Mouse (Mus musculus) thymus, adult 2 months (tissue): ENCODE results near the gene Tbx4. TPM values are rescaled to one million over a fixed set of nuclear protein-coding genes. Genes with fewer than 3 reads are reported as not detected.

Experiments used
- DNase-seq: peaks from one replicate; pipeline ENCODE4 v3.0.0; 2021
- H3K27ac ChIP-seq: fragments of 200-500 bp; 2 replicates; pipeline ENCODE4 v1.5.1; 2012; ENCODE audit warnings: low read length, control low read depth; ENCODE audit not compliant: control insufficient read depth, insufficient read depth
- H3K27me3 ChIP-seq: fragments of 200-500 bp; 2 replicates; pipeline ENCODE4 v1.6.1; 2012; ENCODE audit warnings: mild to moderate bottlenecking, low read length, moderate library complexity, mixed read lengths; ENCODE audit not compliant: control insufficient read depth, insufficient read depth
- H3K36me3 ChIP-seq: fragments of 200-500 bp; 2 replicates; pipeline ENCODE4 v1.6.1; 2012; ENCODE audit warnings: mild to moderate bottlenecking, low read length, moderate library complexity; ENCODE audit not compliant: control insufficient read depth, insufficient read depth
- H3K4me1 ChIP-seq: fragments of 200-500 bp; replicated peaks from 2 replicates; pipeline ENCODE4 v1.6.1; 2012; ENCODE audit warnings: low read length; ENCODE audit not compliant: control insufficient read depth, insufficient read depth
- H3K4me3 ChIP-seq: fragments of 200-500 bp; 2 replicates; pipeline ENCODE4 v1.5.1; 2012; ENCODE audit warnings: mild to moderate bottlenecking, low read length, control low read depth, moderate library complexity; ENCODE audit not compliant: control insufficient read depth, insufficient read depth
- CTCF ChIP-seq: fragments of 200-500 bp; IDR thresholded peaks from 2 replicates; pipeline ENCODE4 v1.5.1; 2012; ENCODE audit warnings: mild to moderate bottlenecking, control low read depth, low read length, moderate library complexity, borderline replicate concordance; ENCODE audit not compliant: control insufficient read depth, poor library complexity, insufficient read depth; ENCODE audit errors: extremely low read depth
- POLR2A ChIP-seq: fragments of 200-500 bp; IDR thresholded peaks from 2 replicates; pipeline ENCODE4 v1.6.1; 2012; ENCODE audit warnings: mild to moderate bottlenecking, low read length, control low read depth, moderate library complexity; ENCODE audit not compliant: control insufficient read depth, poor library complexity, insufficient read depth; ENCODE audit errors: extremely low read depth
- WGBS: fragments of 180-500 bp; shearing (Covaris S2); methylation state at CpG from one replicate; pipeline ENCODE4 v1.1.7; 2018; 5-methylcytosine and 5-hydroxymethylcytosine counted together
- polyA plus RNA-seq: library from polyadenylated mRNA; depleted of rRNA; stranded (reverse); fragments of >200 nt; gene quantifications from 2 replicates; pipeline ENCODE4 v1.2.3, GENCODE M21; 2012

Gene Tbx4
- polyA plus RNA-seq, 1 experiment: 0.08 TPM

DNA sequence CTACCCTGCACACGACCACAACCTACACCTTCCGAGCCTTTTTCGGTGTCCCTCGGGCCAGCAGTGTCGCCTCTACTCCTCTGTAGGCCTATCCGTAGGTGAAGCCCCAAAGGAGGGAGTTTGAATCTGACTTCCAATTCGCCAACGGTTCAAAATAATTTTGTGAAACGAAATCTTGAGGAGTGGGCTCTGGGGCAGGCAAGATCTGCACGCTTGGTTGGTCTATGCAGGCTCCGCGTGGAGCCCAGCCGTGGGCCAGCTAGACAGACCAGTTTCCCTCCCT lies 4.3 kb downstream of the Tbx4 start:
- Histone ChIP-seq H3K4me3 (no peak overlapping the region), H3K4me1 (no peaks in the 10 kb centered on the region), H3K27ac (no peak overlapping the region), H3K27me3 (peaks cover 51% of the 10 kb centered on the region), H3K36me3 (no peaks in the 10 kb centered on the region)
- no peak for DNase-seq
- WGBS: 17% methylated on average over 13 of the region's 13 CpGs
- TF ChIP-seq CTCF: no peak
- TF ChIP-seq POLR2A: no peak

DNA sequence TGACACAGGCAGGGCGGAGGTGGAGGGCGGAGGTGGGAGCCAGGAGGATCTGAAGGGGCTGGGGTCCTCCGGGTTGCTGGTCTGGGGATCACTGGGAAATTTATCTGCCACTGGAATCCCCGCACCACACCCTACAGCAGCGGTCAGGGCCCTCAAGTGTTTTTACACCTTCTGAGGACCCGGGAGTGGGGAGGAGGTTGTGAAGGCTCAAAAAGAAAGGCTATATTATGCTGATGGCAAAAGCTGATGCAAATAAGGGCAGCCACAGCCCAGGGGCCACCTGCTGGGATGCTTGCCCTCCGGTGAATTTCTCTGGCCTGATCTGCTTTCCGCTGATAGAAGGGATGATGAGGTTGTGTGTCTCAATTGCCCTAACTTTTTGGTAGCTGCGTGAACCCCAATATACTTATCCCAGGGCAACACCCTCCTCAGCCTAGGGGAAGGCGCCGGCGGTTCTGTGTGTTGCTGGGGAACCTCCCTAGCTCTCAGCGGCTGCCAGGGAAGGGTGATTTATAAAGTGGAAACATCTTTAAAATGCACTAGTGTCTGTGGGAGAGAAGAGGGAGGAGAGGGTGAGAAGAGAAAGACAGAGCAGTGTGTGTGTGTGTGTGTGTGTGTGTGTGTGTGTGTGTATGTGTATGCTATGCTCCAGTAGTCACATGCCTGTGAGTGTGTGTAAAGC lies 4.9 kb downstream of the Tbx4 start:
- Histone ChIP-seq H3K27me3 (peaks cover 55% of the 10 kb centered on the region), H3K27ac (no peak overlapping the region), H3K4me1 (no peaks in the 10 kb centered on the region), H3K36me3 (no peaks in the 10 kb centered on the region), H3K4me3 (no peak overlapping the region)
- no peak for DNase-seq
- 20% methylated on average over 13 of the region's 13 CpGs for WGBS
- TF ChIP-seq CTCF: no peak
- TF ChIP-seq POLR2A: no peak

DNA sequence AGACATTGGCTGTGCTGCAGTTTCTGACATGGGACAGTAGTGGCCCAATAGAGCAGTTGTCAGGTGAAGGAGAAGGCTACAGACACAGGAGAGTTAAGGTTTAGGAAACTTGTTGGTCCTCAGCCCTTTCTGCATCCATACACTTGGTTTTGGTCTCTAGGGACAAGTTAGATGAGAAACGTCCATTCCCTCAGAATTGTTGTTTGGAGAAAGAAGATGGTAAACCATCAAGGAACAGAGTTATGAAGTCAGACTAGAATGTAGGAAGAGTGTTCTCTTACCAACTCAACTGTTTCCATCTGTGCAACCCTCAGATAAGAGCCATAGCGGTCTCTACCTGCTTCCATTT lies 5.4 kb downstream of the Tbx4 start:
- 6% methylated on average over 2 of the region's 2 CpGs for WGBS
- Histone ChIP-seq H3K4me1 (no peaks in the 10 kb centered on the region), H3K27ac (no peak overlapping the region), H3K27me3 (peaks cover 53% of the 10 kb centered on the region), H3K36me3 (no peaks in the 10 kb centered on the region), H3K4me3 (no peak overlapping the region)
- TF ChIP-seq POLR2A (no peak), CTCF (no peak)
- DNase-seq: no peak

DNA sequence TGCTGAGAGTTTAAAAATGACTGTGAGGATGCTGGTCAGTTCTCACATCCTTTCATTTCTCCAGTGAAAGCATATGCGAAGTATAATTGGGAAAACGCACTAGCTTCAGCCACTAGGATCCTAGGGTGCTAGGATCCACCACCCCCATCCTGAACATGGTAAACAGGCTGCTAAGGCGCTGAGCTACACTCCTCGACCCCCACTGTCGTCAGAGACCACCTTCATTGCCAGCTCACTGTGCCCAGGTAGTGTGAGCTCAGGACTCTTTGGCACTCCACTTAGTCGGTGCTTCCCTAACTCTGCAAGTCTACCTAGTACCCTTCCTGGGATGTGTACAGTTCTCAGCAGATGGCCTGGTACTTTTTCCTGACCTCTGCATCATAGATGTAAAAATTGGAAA lies 6.5 kb downstream of the Tbx4 start:
- H3K4me1 ChIP-seq: no peaks in the 10 kb centered on the region
- H3K4me3 ChIP-seq: no peak overlapping the region
- no peak for DNase-seq
- TF ChIP-seq POLR2A (no peak), CTCF (no peak)
- 8% methylated on average over 6 of the region's 6 CpGs for WGBS
- H3K36me3 ChIP-seq: no peaks in the 10 kb centered on the region
- peaks cover 51% of the 10 kb centered on the region for H3K27me3 ChIP-seq
- no peak overlapping the region for H3K27ac ChIP-seq

DNA sequence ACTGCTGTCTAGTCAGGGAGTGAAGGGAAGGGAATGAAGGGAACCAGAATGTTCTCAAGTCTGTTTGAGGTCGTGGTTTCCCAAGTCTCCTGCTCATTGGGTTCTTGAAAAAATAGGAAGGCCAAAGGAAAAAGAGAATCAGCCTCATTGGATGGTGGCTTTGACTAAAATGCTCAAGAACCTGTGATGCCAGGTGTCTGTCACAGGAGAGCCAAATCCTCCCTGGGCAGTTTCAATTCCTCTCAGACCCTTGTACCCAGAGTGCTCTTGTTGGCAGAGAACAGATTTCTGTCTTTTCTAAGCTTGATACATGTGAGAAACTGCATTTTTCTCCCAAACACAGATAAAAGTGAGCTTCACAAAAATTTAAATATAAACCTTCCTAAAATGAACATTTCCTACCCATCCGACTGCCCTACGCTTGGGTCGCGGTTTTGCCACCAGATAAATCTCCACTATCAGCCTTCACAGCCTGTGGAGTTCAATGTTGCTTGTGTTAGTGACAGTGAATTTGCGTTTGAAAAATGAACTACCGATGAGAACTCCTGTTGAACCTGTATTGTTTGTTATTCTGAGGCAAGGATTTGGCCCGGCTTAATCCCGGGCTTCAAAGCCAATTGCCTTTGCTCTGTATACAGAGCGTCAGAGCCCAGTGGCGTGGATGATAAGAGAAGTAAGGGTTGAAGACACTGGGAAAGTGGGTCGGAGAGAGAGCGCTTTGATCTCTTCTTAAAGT lies 7.3 kb downstream of the Tbx4 start:
- WGBS: 12% methylated on average over 13 of the region's 13 CpGs
- TF ChIP-seq POLR2A (no peak), CTCF (no peak)
- H3K4me3 ChIP-seq: no peak overlapping the region
- no peaks in the 10 kb centered on the region for H3K4me1 ChIP-seq
- no peak overlapping the region for H3K27ac ChIP-seq
- no peaks in the 10 kb centered on the region for H3K36me3 ChIP-seq
- DNase-seq: no peak
- peaks cover 45% of the 10 kb centered on the region for H3K27me3 ChIP-seq

DNA sequence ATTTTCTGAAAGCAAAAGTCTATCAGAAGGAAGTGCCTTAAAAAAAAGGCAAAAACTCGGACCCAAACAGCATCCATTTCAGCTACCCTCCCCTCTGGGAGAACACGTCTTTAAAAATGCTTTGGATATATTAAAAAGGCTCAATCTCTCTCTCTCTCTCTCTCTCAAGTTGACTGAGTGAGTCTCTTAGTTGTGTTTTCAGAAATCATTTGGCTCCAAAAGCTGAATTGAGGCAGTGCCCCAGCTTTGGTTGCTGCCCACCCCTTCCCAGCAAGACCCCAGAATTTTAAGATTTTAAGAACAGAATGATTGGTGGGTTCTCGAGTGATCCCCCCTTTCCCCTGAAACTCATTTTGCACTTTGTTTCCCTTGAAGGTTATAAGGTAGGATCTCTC lies 7.9 kb downstream of the Tbx4 start:
- 8% methylated on average over 3 of the region's 3 CpGs for WGBS
- no peak for TF ChIP-seq CTCF
- no peak for TF ChIP-seq POLR2A
- Histone ChIP-seq H3K27ac (no peak overlapping the region), H3K36me3 (no peaks in the 10 kb centered on the region), H3K4me1 (no peaks in the 10 kb centered on the region), H3K27me3 (peaks cover 39% of the 10 kb centered on the region), H3K4me3 (no peak overlapping the region)
- DNase-seq: no peak
